Mouse (Mus musculus) hindbrain, embryonic 15.5 days (tissue): ENCODE measurements around the gene 2310034C09Rik. TPM values are rescaled to one million over a fixed set of nuclear protein-coding genes. Genes with fewer than 3 reads are reported as not detected.

Source experiments
- ATAC-seq: fragments of 200-750 bp; cut with Nextera tagmentation; 2 replicates; pipeline ENCODE4 v1.8.0; 2017; ENCODE audit warnings: low read depth, moderate number of reproducible peaks, moderate TSS enrichment; ENCODE audit not compliant: low FRiP score
- H3K27ac ChIP-seq: fragments of 300-500 bp; sonication (generic); replicated peaks from 2 replicates; pipeline ENCODE4 v1.5.1; 2015; ENCODE audit warnings: mild to moderate bottlenecking, inconsistent platforms
- H3K27me3 ChIP-seq: fragments of 300-500 bp; sonication (generic); 2 replicates; pipeline ENCODE4 v1.6.1; 2015; ENCODE audit warnings: control low read depth, inconsistent platforms
- H3K36me3 ChIP-seq: fragments of 300-500 bp; sonication (generic); 2 replicates; pipeline ENCODE4 v1.6.1; 2015; ENCODE audit warnings: control low read depth, inconsistent platforms
- H3K4me1 ChIP-seq: fragments of 300-500 bp; sonication (generic); replicated peaks from 2 replicates; pipeline ENCODE4 v1.6.1; 2015; ENCODE audit warnings: control low read depth, inconsistent platforms
- H3K4me2 ChIP-seq: fragments of 300-500 bp; sonication (generic); 2 replicates; pipeline ENCODE4 v1.6.1; 2015; ENCODE audit warnings: moderate library complexity, mild to moderate bottlenecking, inconsistent platforms
- H3K4me3 ChIP-seq: fragments of 300-500 bp; sonication (generic); 2 replicates; pipeline ENCODE4 v1.5.1; 2015; ENCODE audit warnings: mild to moderate bottlenecking, inconsistent platforms
- H3K9ac ChIP-seq: fragments of 300-500 bp; sonication (generic); 2 replicates; pipeline ENCODE4 v1.6.1; 2015; ENCODE audit warnings: inconsistent platforms
- H3K9me3 ChIP-seq: fragments of 300-500 bp; sonication (generic); 2 replicates; pipeline ENCODE4 v1.6.1; 2016; ENCODE audit warnings: control low read depth, inconsistent platforms
- WGBS: fragments of 180-500 bp; shearing (Covaris S2); methylation state at CpG from one replicate; pipeline ENCODE4 v1.1.7; 2015; 5-methylcytosine and 5-hydroxymethylcytosine counted together
- polyA plus RNA-seq: library from polyadenylated mRNA; unstranded; fragments of >200 nt; fragmentation: Nextera tagmentation; extraction: Ambion mirVana; gene quantifications from 2 replicates; pipeline ENCODE4 v1.2.1, GENCODE M21; 2015

Gene 2310034C09Rik
- polyA plus RNA-seq, 1 experiment from 2014 or later, result not detected

GRCm38 (mm10) chr16:88786786-88787185, 28.1 kb downstream of the 2310034C09Rik start:
- H3K9me3 ChIP-seq, result no peaks in the 10 kb centered on the region
- no peak overlapping the region for H3K4me2 ChIP-seq
- no peak overlapping the region for H3K27ac ChIP-seq
- no peaks in the 10 kb centered on the region for H3K36me3 ChIP-seq
- no peaks in the 10 kb centered on the region for H3K27me3 ChIP-seq
- H3K4me3 ChIP-seq, result no peak overlapping the region
- H3K9ac ChIP-seq, result no peak overlapping the region
- H3K4me1 ChIP-seq, result no peaks in the 10 kb centered on the region
- ATAC-seq, result no peak
- 70% methylated on average over 2 of the region's 2 CpGs for WGBS

Other genes starting within 250 kb of the 2310034C09Rik start
- gene Cldn8, start 195.7 kb upstream of the 2310034C09Rik start, polyA plus RNA-seq, result not detected in 2 replicates
- not detected in 2 replicates for gene Krtap24-1, start 146.6 kb upstream of the 2310034C09Rik start, polyA plus RNA-seq
- not detected in 2 replicates for gene 2310079G19Rik, start 131.2 kb upstream of the 2310034C09Rik start, polyA plus RNA-seq
- gene Krtap26-1, start 111.1 kb upstream of the 2310034C09Rik start, polyA plus RNA-seq, result not detected in 2 replicates
- gene Krtap27-1, start 87.2 kb upstream of the 2310034C09Rik start, polyA plus RNA-seq, result not detected in 2 replicates
- not detected in 2 replicates for gene 2310061N02Rik, start 50.9 kb upstream of the 2310034C09Rik start, polyA plus RNA-seq
- gene Krtap13-1, start 30.0 kb upstream of the 2310034C09Rik start, polyA plus RNA-seq, result not detected in 2 replicates
- gene Krtap13, start 7.2 kb upstream of the 2310034C09Rik start, polyA plus RNA-seq, result not detected in 2 replicates
- gene 2310057N15Rik, start 15.4 kb downstream of the 2310034C09Rik start, polyA plus RNA-seq, result not detected in 2 replicates
- not detected in 2 replicates for gene Gm5965, start 19.0 kb downstream of the 2310034C09Rik start, polyA plus RNA-seq
- gene Gm20741, start 53.4 kb downstream of the 2310034C09Rik start, polyA plus RNA-seq, result not detected in 2 replicates
- not detected in 2 replicates for gene Krtap15, start 61.4 kb downstream of the 2310034C09Rik start, polyA plus RNA-seq
- gene Krtap14, start 67.3 kb downstream of the 2310034C09Rik start, polyA plus RNA-seq, result not detected in 2 replicates
- gene Krtap19-1, start 110.6 kb downstream of the 2310034C09Rik start, polyA plus RNA-seq, result not detected in 2 replicates
- not detected in 2 replicates for gene Krtap19-2, start 115.4 kb downstream of the 2310034C09Rik start, polyA plus RNA-seq
- gene Krtap19-3, start 119.2 kb downstream of the 2310034C09Rik start, polyA plus RNA-seq, result not detected in 2 replicates
- not detected in 2 replicates for gene Krtap19-4, start 126.2 kb downstream of the 2310034C09Rik start, polyA plus RNA-seq
- gene Krtap19-5, start 137.6 kb downstream of the 2310034C09Rik start, polyA plus RNA-seq, result not detected in 2 replicates
- gene Krtap19-9b, start 173.4 kb downstream of the 2310034C09Rik start, polyA plus RNA-seq, result not detected in 2 replicates
- not detected in 2 replicates for gene Krtap16-3, start 204.0 kb downstream of the 2310034C09Rik start, polyA plus RNA-seq